Mouse (Mus musculus) heart, postnatal 0 days (tissue): ENCODE data around the gene Zranb3. TPM values are rescaled to one million over a fixed set of nuclear protein-coding genes. Genes with fewer than 3 reads are reported as not detected.

Source experiments
- ATAC-seq: fragments of 200-750 bp; cut with Nextera tagmentation; 2 replicates; pipeline ENCODE4 v1.8.0; 2017; ENCODE audit warnings: low read depth, moderate number of reproducible peaks, moderate library complexity; ENCODE audit not compliant: insufficient read depth
- DNase-seq: peaks from one replicate; pipeline ENCODE4 v3.0.0-alpha.2; 2016; ENCODE audit warnings: low spot score
- H3K27ac ChIP-seq: fragments of 300-500 bp; sonication (generic); 2 replicates; pipeline ENCODE4 v1.5.1; 2014; ENCODE audit warnings: low read depth, mild to moderate bottlenecking
- H3K27me3 ChIP-seq: fragments of 300-500 bp; sonication (generic); 2 replicates; pipeline ENCODE4 v1.6.1; 2014; ENCODE audit warnings: low read length, mixed read lengths; ENCODE audit not compliant: control insufficient read depth, insufficient read depth
- H3K36me3 ChIP-seq: fragments of 300-500 bp; sonication (generic); replicated peaks from 2 replicates; pipeline ENCODE4 v1.6.1; 2014; ENCODE audit warnings: low read length, mixed read lengths; ENCODE audit not compliant: control insufficient read depth, insufficient read depth
- H3K4me1 ChIP-seq: fragments of 300-500 bp; sonication (generic); 2 replicates; pipeline ENCODE4 v1.6.1; 2014; ENCODE audit warnings: antibody characterized with exemption; ENCODE audit not compliant: control insufficient read depth, insufficient read depth
- H3K4me2 ChIP-seq: fragments of 300-500 bp; sonication (generic); 2 replicates; pipeline ENCODE4 v1.6.1; 2014; ENCODE audit warnings: low read depth, mild to moderate bottlenecking, low read length, moderate library complexity
- H3K4me3 ChIP-seq: fragments of 300-500 bp; sonication (generic); 2 replicates; pipeline ENCODE4 v1.5.1; 2014; ENCODE audit warnings: low read depth, low read length
- H3K9ac ChIP-seq: fragments of 300-500 bp; sonication (generic); replicated peaks from 2 replicates; pipeline ENCODE4 v1.6.1; 2014; ENCODE audit warnings: low read depth, low read length, mixed read lengths
- H3K9me3 ChIP-seq: fragments of 300-500 bp; sonication (generic); replicated peaks from 2 replicates; pipeline ENCODE4 v1.6.1; 2016; ENCODE audit warnings: low read length; ENCODE audit not compliant: control insufficient read depth
- CTCF ChIP-seq: IDR thresholded peaks from 2 replicates; pipeline ENCODE4 v1.5.1; 2016; ENCODE audit warnings: antibody characterized with exemption, control low read depth, low read depth
- EP300 ChIP-seq: IDR thresholded peaks from 2 replicates; pipeline ENCODE4 v1.6.1; 2016; ENCODE audit warnings: antibody characterized with exemption, low read depth
- WGBS: fragments of 180-500 bp; shearing (Covaris S2); extraction: QIAGEN DNeasy Blood & Tissue Kit; methylation state at CpG from one replicate; pipeline ENCODE4 v1.1.7; 2014; 5-methylcytosine and 5-hydroxymethylcytosine counted together
- polyA plus RNA-seq: library from polyadenylated mRNA; unstranded; fragments of >200 nt; fragmentation: Nextera tagmentation; extraction: Ambion mirVana; gene quantifications from 2 replicates; pipeline ENCODE4 v1.2.1, GENCODE M21; 2015
- total RNA-seq: library from RNA; depleted of rRNA; stranded (reverse); fragments of >200 nt; gene quantifications from 2 replicates; pipeline ENCODE4 v1.2.3, GENCODE M21; 2014; ENCODE audit warnings: low replicate concordance; rRNA removed

Gene Zranb3
- total and polyA plus RNA-seq, 2 experiments from 2014 or later, result 1.9 to 2.1 TPM

DNA sequence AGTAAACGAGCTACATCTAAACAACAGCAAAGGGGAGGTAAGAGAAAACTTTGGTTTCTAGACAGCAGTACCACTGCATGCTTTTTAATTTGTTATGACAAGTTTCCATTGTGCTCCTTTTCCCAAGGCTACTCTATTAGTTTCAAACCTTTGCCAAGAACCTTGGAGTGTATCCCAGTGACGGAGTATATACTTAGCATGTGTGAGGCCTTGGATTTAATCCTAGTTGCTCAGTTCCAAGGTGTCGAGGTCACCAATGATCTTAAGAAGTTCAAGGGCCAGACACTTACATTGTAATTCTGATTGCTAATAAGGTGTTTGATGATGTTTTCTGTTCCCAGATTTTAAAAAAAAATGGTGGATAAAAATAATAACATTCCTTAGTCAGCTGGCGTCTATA, 189.7 kb downstream of the Zranb3 start:
- Histone ChIP-seq H3K4me1 (no peaks in the 10 kb centered on the region), H3K9ac (no peak overlapping the region), H3K9me3 (no peaks in the 10 kb centered on the region), H3K4me2 (no peak overlapping the region), H3K4me3 (no peak overlapping the region), H3K27me3 (no peaks in the 10 kb centered on the region), H3K36me3 (peaks cover 36% of the 10 kb centered on the region), H3K27ac (no peak overlapping the region)
- DNase-seq, result peak; percentile 22
- no peak for ATAC-seq
- 57% methylated on average over 4 of the region's 4 CpGs for WGBS
- no peak for TF ChIP-seq EP300
- TF ChIP-seq CTCF, result no peak

DNA sequence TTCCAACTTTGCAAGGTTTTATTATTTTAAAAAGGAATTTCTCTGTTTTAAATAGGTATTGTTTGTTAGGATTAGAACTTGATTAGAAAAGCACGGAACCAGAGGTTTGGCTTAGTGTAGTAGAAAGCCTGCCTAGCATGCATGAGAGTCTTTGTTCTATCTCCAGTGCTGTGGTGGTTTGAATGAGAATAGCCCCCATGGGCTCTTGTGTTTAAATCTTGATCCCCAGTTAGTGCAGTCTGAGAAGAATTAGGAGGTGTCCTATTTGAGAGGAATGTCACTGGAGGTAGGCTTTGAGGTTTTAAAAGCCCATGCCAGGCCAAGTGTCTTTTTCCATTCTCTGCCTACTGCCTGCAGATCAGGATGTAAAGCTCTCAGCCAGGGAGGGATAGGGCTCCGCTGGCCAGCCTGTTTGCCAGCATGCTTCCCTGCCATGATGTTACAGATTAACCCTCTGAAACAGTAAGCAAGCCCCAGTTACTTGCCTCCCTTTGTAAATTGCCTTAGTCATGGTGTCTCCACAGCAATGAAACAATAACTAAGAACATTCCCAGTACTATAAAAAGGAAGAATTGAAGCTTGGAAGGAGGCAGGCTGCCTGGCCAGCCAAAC, 198.0 kb downstream of the Zranb3 start:
- no peaks in the 10 kb centered on the region for H3K27me3 ChIP-seq
- ATAC-seq (no peak), DNase-seq (no peak)
- H3K4me3 ChIP-seq, result no peak overlapping the region
- 80% methylated on average over 2 of the region's 2 CpGs for WGBS
- H3K4me1 ChIP-seq, result no peaks in the 10 kb centered on the region
- H3K9me3 ChIP-seq, result no peaks in the 10 kb centered on the region
- H3K36me3 ChIP-seq, result peaks cover 35% of the 10 kb centered on the region
- H3K9ac ChIP-seq, result no peak overlapping the region
- no peak overlapping the region for H3K27ac ChIP-seq
- TF ChIP-seq EP300 (no peak), CTCF (no peak)
- H3K4me2 ChIP-seq, result no peak overlapping the region

Other genes starting within 250 kb of the Zranb3 start
- gene Map3k19, start 248.0 kb downstream of the Zranb3 start, total RNA-seq, result 0.04 TPM in 1 of 2 replicates, not detected in the other
- 0.04 TPM in 1 of 2 replicates, not detected in the other for gene Map3k19, start 248.0 kb downstream of the Zranb3 start, polyA plus RNA-seq
- gene Rab3gap1, start 234.3 kb downstream of the Zranb3 start, total RNA-seq, result 39.8 and 43.9 TPM in 2 replicates
- gene Rab3gap1, start 234.3 kb downstream of the Zranb3 start, polyA plus RNA-seq, result 21.4 and 22.7 TPM in 2 replicates
- 23.9 and 34.9 TPM in 2 replicates for gene R3hdm1, start 254 bp upstream of the Zranb3 start, total RNA-seq
- 35.9 and 44.4 TPM in 2 replicates for gene R3hdm1, start 254 bp upstream of the Zranb3 start, polyA plus RNA-seq
- 22.0 and 71.2 TPM in 2 replicates for gene Ubxn4, start 140.9 kb upstream of the Zranb3 start, total RNA-seq
- gene Ubxn4, start 140.9 kb upstream of the Zranb3 start, polyA plus RNA-seq, result 56.1 and 59.8 TPM in 2 replicates
- 0.04 and 0.11 TPM in 2 replicates for gene Lct, start 225.3 kb upstream of the Zranb3 start, total RNA-seq
- 0.04 and 0.08 TPM in 2 replicates for gene Lct, start 225.3 kb upstream of the Zranb3 start, polyA plus RNA-seq